Mouse (Mus musculus): ENCODE measurements around the gene Limd1. TPM values are rescaled to one million over a fixed set of nuclear protein-coding genes. Genes with fewer than 3 reads are reported as not detected.
A peak's percentile ranks its signal among the peaks of the same experiment; 100 is the strongest.

Gene Limd1
- total RNA-seq, 2 experiments from 2014 or later = 8.2 to 11.3 TPM

- no peak for DNase-seq (ENCODE audit: low spot score in 2 of 2)
Measured at GRCm38 (mm10) chr9:123480253-123480921, 1.9 kb downstream of the Limd1 start.

- no peak for DNase-seq (ENCODE audit: low spot score in 2 of 2)
Measured at GRCm38 (mm10) chr9:123481136-123481535, 2.6 kb downstream of the Limd1 start.

- no peak for DNase-seq (ENCODE audit: low spot score in 2 of 2)
Measured at GRCm38 (mm10) chr9:123483598-123483997, 5.1 kb downstream of the Limd1 start.

- no peak for DNase-seq (ENCODE audit: low spot score in 2 of 2)
Measured at GRCm38 (mm10) chr9:123484830-123485229, 6.3 kb downstream of the Limd1 start.

- DNase-seq (ENCODE audit: low spot score in 2 of 2) = no peak
Measured at GRCm38 (mm10) chr9:123485561-123485960, 7.1 kb downstream of the Limd1 start.

- DNase-seq (ENCODE audit: low spot score in 2 of 2) = no peak
Measured at GRCm38 (mm10) chr9:123486635-123487034, 8.1 kb downstream of the Limd1 start.

- no peak for DNase-seq (ENCODE audit: low spot score in 2 of 2)
Measured at GRCm38 (mm10) chr9:123489073-123489472, 10.6 kb downstream of the Limd1 start.

GRCm38 (mm10) chr9:123489727-123490343 is 11.3 kb downstream of the Limd1 start:
- no peak for DNase-seq (ENCODE audit: low spot score in 2 of 2)

GRCm38 (mm10) chr9:123490930-123491329 is 12.4 kb downstream of the Limd1 start:
- DNase-seq (ENCODE audit: low spot score in 2 of 2) = no peak

- DNase-seq (ENCODE audit: low spot score in 2 of 2) = peak in 1 of 2 experiments; percentile 46
Measured at GRCm38 (mm10) chr9:123491917-123492585, 13.5 kb downstream of the Limd1 start.

GRCm38 (mm10) chr9:123496665-123497064 is 18.2 kb downstream of the Limd1 start:
- DNase-seq (ENCODE audit: low spot score in 2 of 2) = no peak

GRCm38 (mm10) chr9:123497906-123498305 is 19.4 kb downstream of the Limd1 start:
- no peak for DNase-seq (ENCODE audit: low spot score in 2 of 2)

- no peak for DNase-seq (ENCODE audit: low spot score in 2 of 2)
Measured at GRCm38 (mm10) chr9:123500480-123500879, 22.0 kb downstream of the Limd1 start.

- DNase-seq (ENCODE audit: low spot score in 2 of 2) = peak in 1 of 2 experiments; percentile 54
Measured at GRCm38 (mm10) chr9:123503171-123503834, 24.8 kb downstream of the Limd1 start.

- DNase-seq (ENCODE audit: low spot score in 2 of 2) = peak in 1 of 2 experiments; percentile 62
Measured at GRCm38 (mm10) chr9:123504325-123504724, 25.8 kb downstream of the Limd1 start.

GRCm38 (mm10) chr9:123505598-123505997 is 27.1 kb downstream of the Limd1 start:
- no peak for DNase-seq (ENCODE audit: low spot score in 2 of 2)

GRCm38 (mm10) chr9:123506270-123507146 is 28.0 kb downstream of the Limd1 start:
- no peak for DNase-seq (ENCODE audit: low spot score in 2 of 2)

- DNase-seq (ENCODE audit: low spot score in 2 of 2) = no peak
Measured at GRCm38 (mm10) chr9:123507380-123507779, 28.9 kb downstream of the Limd1 start.

- no peak for DNase-seq (ENCODE audit: low spot score in 2 of 2)
Measured at GRCm38 (mm10) chr9:123508986-123509385, 30.5 kb downstream of the Limd1 start.
